Comparison of ENCODE assay signal across 7 mouse cellular contexts in genomic region chr9:110665912-110666311, GRCm38 (mm10). TPM values are rescaled to one million over a fixed set of nuclear protein-coding genes. Genes with fewer than 3 reads are reported as not detected.
DNase-seq lines count a peak whose midpoint lies in the region; ATAC-seq and TF ChIP-seq lines count a peak whose summit lies in the region.

No protein-coding gene starts in this region.

- WGBS in liver, embryonic 14.5 days (ENCODE audit: insufficient replicate concordance): 0% methylated on average over 4 of the region's 4 CpGs

- peaks cover 67 to 90% of the 10 kb centered on the region in 2 experiments for H3K4me1 ChIP-seq in liver, embryonic 14.5 days (replicated peaks; ENCODE audit: control insufficient read depth in 2 of 2, insufficient read depth in 2 of 2, low read length in 1 of 2)

- peak overlapping the region; percentile 87 for H3K4me2 ChIP-seq in liver, embryonic 14.5 days (ENCODE audit: low read depth)

- TF ChIP-seq CTCF in liver, embryonic 14.5 days (IDR thresholded peaks at IDR 0.05; ENCODE audit: low read depth): no peak

- peak; percentile 79 for ATAC-seq in liver, embryonic 14.5 days (ENCODE audit: insufficient read depth)
- ATAC-seq in neutrophil, adult 5-6 weeks (ENCODE audit: extremely low read depth, insufficient number of reproducible peaks, low FRiP score, poor library complexity, severe bottlenecking): peak; percentile 67

- H3K36me3 ChIP-seq in liver, embryonic 14.5 days (replicated peaks; ENCODE audit: control insufficient read depth, insufficient read depth, low read depth): no peaks in the 10 kb centered on the region

- no peaks in the 10 kb centered on the region for H3K9me3 ChIP-seq in liver, embryonic 14.5 days (ENCODE audit: control insufficient read depth, low read length)

- peak overlapping the region; percentile 45 to 49 for H3K4me3 ChIP-seq in liver, embryonic 14.5 days (ENCODE audit: insufficient read depth in 1 of 2, low read depth in 2 of 2, low read length in 2 of 2)

- H3K27ac ChIP-seq in liver, embryonic 14.5 days: peak overlapping the region; percentile 87

- TF ChIP-seq EP300 in liver, embryonic 14.5 days (IDR thresholded peaks at IDR 0.05; ENCODE audit: low read depth): peak; percentile 86

- H3K9ac ChIP-seq in liver, embryonic 14.5 days (replicated peaks): peak overlapping the region; percentile 69

- intact Hi-C loops in left cerebral cortex, postnatal 25 days (cut with DNase I): no loop called here

- no peaks in the 10 kb centered on the region; the same call in 1 of the 2 replicates for H3K27me3 ChIP-seq in liver, embryonic 14.5 days (ENCODE audit: control insufficient read depth, insufficient read depth, low read length)

- DNase-seq in thymus, postnatal 0 days (ENCODE audit: low spot score): peak; percentile 35
- no peak for DNase-seq in thymus, postnatal 4 days
- DNase-seq in heart, adult 9 months (ENCODE audit: low spot score in 2 of 2): peak; percentile 67 to 70
- peak in 2 of 3 experiments; percentile 81 to 84 for DNase-seq in liver, embryonic 14.5 days (ENCODE audit: low read depth in 3 of 3, low spot score in 3 of 3)
- DNase-seq in left cerebral cortex, postnatal 25 days (ENCODE audit: low spot score in 2 of 2): no peak
- no peak for DNase-seq in adrenal gland, postnatal 4 days (ENCODE audit: low spot score in 2 of 2)

RNA-seq across cellular contexts. Expression of gene Ccdc12, which starts 9.6 kb away (rescaled TPM):
- 210 and 226 TPM in 2 replicates for polyA plus RNA-seq in thymus, postnatal 0 days (2015; fragmentation: Nextera tagmentation; extraction: Ambion mirVana)
- 42.3 and 64.5 TPM in 2 replicates for polyA plus RNA-seq in liver, embryonic 14.5 days (2012; rRNA removed)
- 60.4 and 66.0 TPM in 2 replicates for polyA plus RNA-seq in liver, embryonic 14.5 days (2014; fragmentation: Nextera tagmentation; extraction: Ambion mirVana)
- total RNA-seq in neutrophil, adult 5-6 weeks (2017): 123 and 125 TPM in 2 replicates
- 10 to 100 TPM; 47.2 to 55.7 TPM for total RNA-seq in left cerebral cortex, postnatal 25 days (2021)
- 10 to 100 TPM; 65.9 to 74.9 TPM for total RNA-seq in adrenal gland, postnatal 4 days (2021)

RNA-seq across cellular contexts. Expression of gene Nbeal2, which starts 12.0 kb away (rescaled TPM):
- polyA plus RNA-seq in thymus, postnatal 0 days (2015; fragmentation: Nextera tagmentation; extraction: Ambion mirVana): 15.7 and 19.1 TPM in 2 replicates
- 4.2 and 4.3 TPM in 2 replicates for polyA plus RNA-seq in liver, embryonic 14.5 days (2012; rRNA removed)
- 1.6 TPM in 2 replicates for polyA plus RNA-seq in liver, embryonic 14.5 days (2014; fragmentation: Nextera tagmentation; extraction: Ambion mirVana)
- 110 and 138 TPM in 2 replicates for total RNA-seq in neutrophil, adult 5-6 weeks (2017)
- 10 to 100 TPM in 1 of 2 experiments, 1 to 10 TPM in 1; 9.3 to 14.4 TPM for total RNA-seq in left cerebral cortex, postnatal 25 days (2021)
- total RNA-seq in adrenal gland, postnatal 4 days (2021): 10 to 100 TPM in 1 of 2 experiments, 1 to 10 TPM in 1; 8.9 to 11.8 TPM

RNA-seq across cellular contexts. Expression of gene Nradd, which starts 41.7 kb away (rescaled TPM):
- 4.3 and 5.3 TPM in 2 replicates for polyA plus RNA-seq in thymus, postnatal 0 days (2015; fragmentation: Nextera tagmentation; extraction: Ambion mirVana)
- polyA plus RNA-seq in liver, embryonic 14.5 days (2012; rRNA removed): 1.4 and 1.5 TPM in 2 replicates
- 0.67 and 0.75 TPM in 2 replicates for polyA plus RNA-seq in liver, embryonic 14.5 days (2014; fragmentation: Nextera tagmentation; extraction: Ambion mirVana)
- total RNA-seq in neutrophil, adult 5-6 weeks (2017): 13.8 and 14.0 TPM in 2 replicates
- 1 to 10 TPM; 1.3 TPM for total RNA-seq in left cerebral cortex, postnatal 25 days (2021)
- 10 to 100 TPM; 16.0 to 17.9 TPM for total RNA-seq in adrenal gland, postnatal 4 days (2021)

Comparison
In these comparisons a context has a peak if more than half of its experiments do, and no peak if none do; other contexts are left out.
1. DNase-seq: peak in thymus, postnatal 0 days (single experiment), heart, adult 9 months (2 of 2) and liver, embryonic 14.5 days (2 of 3); none in thymus, postnatal 4 days (single experiment), left cerebral cortex, postnatal 25 days (0 of 2) and adrenal gland, postnatal 4 days (0 of 2).